Mouse (Mus musculus) adrenal gland, adult 18-20 months (tissue): ENCODE data around the gene Flywch1. TPM values are rescaled to one million over a fixed set of nuclear protein-coding genes. Genes with fewer than 3 reads are reported as not detected.

Experiments used
- DNase-seq, 2 experiments: peaks; one replicate each; pipeline ENCODE4 v3.0.0; 2021 to 2022; ENCODE audit warnings: low spot score in 2 of 2
- total RNA-seq, 2 experiments: library from RNA; stranded (reverse); gene quantifications; 1 replicate in 1 of 2; 2 replicates in 1 of 2; pipeline ENCODE4 v1.2.3; 2021

Gene Flywch1
- total RNA-seq, 2 experiments from 2014 or later: 72.5 to 89.3 TPM

- DNase-seq: no peak
Measured at GRCm38 (mm10) chr17:23746311-23746710, 25.1 kb downstream of the Flywch1 start.

- DNase-seq: no peak
Measured at GRCm38 (mm10) chr17:23745301-23746251, 25.8 kb downstream of the Flywch1 start, which contains the start of gene Kremen2. Gene Kremen2, minus strand, starts transcription at chr17:23745833.

- DNase-seq: no peak
Measured at GRCm38 (mm10) chr17:23744651-23745050, 26.8 kb downstream of the Flywch1 start.

GRCm38 (mm10) chr17:23744076-23744475 lies 27.3 kb downstream of the Flywch1 start:
- no peak for DNase-seq

GRCm38 (mm10) chr17:23742941-23743340 lies 28.5 kb downstream of the Flywch1 start:
- DNase-seq: no peak

GRCm38 (mm10) chr17:23742210-23742793 lies 29.1 kb downstream of the Flywch1 start:
- DNase-seq: peak in 1 of 2 experiments; percentile 42

- DNase-seq: no peak
Measured at GRCm38 (mm10) chr17:23741359-23742209, 29.8 kb downstream of the Flywch1 start.

- DNase-seq: no peak
Measured at GRCm38 (mm10) chr17:23740598-23741021, 30.8 kb downstream of the Flywch1 start, which contains the start of gene Paqr4. Gene Paqr4, minus strand, starts transcription at chr17:23740867.

GRCm38 (mm10) chr17:23740136-23740584 lies 31.2 kb downstream of the Flywch1 start:
- peak; percentile 82 to 85 for DNase-seq

GRCm38 (mm10) chr17:23739202-23740135 lies 31.9 kb downstream of the Flywch1 start:
- DNase-seq: peak; percentile 36 to 43

GRCm38 (mm10) chr17:23738836-23739201 lies 32.6 kb downstream of the Flywch1 start:
- DNase-seq: no peak

GRCm38 (mm10) chr17:23737493-23738445 lies 33.6 kb downstream of the Flywch1 start:
- DNase-seq: no peak

- DNase-seq: no peak
Measured at GRCm38 (mm10) chr17:23734341-23734740, 37.1 kb downstream of the Flywch1 start.

GRCm38 (mm10) chr17:23730441-23730840 lies 41.0 kb downstream of the Flywch1 start:
- no peak for DNase-seq

- peak; percentile 42 to 68 for DNase-seq
Measured at GRCm38 (mm10) chr17:23726758-23727142, 44.7 kb downstream of the Flywch1 start.

- DNase-seq: peak; percentile 95 to 96
Measured at GRCm38 (mm10) chr17:23725999-23726757, 45.2 kb downstream of the Flywch1 start, which contains the start of gene Pkmyt1. Gene Pkmyt1, plus strand, starts transcription at chr17:23726336.

- no peak for DNase-seq
Measured at GRCm38 (mm10) chr17:23725477-23725876, 45.9 kb downstream of the Flywch1 start.
